Mouse (Mus musculus): Measurements from ENCODE around the gene Gigyf1.

The Gigyf1 gene

DNA sequence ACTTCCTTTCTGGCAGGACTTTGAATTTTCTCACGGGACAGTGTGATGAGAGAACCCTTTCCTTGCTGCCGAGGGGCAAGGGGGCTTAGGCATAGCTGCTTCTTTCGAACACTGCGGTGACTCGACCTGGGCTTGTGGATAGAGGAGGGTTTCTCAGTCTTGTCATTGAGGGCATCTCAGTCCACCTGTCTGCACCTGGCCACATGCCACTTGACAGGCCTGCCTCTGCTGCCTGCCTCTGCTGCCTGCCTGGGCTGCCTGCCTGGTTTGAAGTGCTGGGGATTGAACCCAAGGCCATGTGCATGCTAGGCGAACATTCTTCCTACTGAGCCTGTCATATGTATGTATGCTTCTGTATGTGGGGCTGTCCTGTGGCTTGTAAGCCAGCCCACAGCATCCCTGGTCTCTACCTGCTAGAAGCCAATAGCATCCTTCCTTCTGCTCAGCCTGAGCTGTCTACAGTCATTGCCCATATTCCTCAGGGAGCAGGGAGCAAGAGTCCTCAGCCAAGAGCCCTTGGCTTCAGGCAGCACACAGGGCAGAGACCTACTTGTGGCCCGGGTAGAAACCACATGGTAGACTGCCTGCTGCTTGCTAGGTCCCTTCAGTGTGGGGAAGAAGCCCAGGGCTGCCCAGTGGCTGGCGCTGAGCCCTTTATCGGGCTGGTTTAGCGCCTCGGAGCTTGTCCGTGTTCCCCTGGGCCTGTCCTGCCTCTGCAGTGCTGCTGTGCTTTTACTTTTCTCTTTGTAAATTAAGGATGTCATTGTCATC, 4.2 kb upstream of the Gigyf1 start:
- no peak for DNase-seq (ENCODE audit: low spot score)

DNA sequence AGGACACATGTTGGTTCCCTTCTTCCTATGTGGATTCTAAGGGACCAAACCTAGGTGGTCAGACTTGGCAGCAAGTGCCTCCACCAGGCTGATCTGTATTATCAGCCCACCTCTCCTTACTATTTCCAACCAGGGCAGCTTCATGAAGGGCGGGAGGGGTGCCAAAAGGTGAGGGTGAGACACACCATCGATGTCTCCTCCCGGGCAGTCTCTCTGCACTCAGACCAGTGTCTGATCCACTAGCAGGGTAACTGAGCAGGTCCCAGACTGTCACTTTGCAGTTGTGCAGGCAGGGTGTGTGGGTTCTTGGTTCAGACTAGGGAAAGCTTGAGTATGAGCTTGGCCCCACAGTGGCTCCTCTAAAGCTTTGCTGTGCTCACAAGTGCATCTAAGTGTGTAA, 3.5 kb upstream of the Gigyf1 start:
- DNase-seq (ENCODE audit: low spot score), result no peak

DNA sequence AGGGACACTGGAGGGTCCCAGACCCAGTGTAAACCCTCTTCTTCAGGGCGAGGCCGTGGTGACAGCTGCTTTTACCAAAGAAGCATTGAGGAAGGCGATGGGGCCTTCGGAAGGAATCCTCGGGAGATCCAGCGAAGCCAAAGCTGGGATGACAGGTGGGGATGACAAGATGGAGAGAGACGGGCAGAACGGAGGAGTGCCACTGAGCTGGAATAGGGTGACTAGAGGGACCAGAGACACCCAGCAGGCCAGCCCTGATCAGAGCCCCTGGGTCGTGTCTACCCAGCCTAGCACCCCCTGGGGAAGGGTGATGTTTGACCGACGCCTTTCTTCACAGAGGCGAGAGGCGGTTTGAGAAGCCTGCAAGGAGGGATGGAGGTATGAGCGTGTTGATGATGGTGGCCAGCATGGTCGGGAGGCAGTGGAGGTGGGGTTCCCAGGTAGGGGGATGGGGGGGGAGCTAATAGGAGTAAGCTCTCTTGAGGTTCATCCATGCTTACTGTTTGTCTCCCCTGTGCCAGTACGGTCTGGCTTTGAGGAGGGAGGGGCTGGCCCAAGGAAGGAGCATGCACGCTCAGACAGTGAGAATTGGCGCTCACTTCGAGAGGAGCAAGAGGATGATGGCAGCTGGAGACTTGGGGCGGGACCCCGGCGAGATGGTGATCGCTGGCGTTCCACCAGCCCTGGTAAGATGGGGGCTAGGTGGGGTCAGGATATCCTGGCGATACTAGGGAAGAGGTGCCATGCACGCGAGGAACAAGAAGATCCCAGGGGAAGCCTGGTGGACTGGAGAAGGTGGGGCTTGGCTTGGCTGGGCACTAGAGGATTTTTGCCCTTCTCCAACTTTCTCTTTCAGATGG, 1.6 kb downstream of the Gigyf1 start:
- no peak for DNase-seq (ENCODE audit: low spot score)

DNA sequence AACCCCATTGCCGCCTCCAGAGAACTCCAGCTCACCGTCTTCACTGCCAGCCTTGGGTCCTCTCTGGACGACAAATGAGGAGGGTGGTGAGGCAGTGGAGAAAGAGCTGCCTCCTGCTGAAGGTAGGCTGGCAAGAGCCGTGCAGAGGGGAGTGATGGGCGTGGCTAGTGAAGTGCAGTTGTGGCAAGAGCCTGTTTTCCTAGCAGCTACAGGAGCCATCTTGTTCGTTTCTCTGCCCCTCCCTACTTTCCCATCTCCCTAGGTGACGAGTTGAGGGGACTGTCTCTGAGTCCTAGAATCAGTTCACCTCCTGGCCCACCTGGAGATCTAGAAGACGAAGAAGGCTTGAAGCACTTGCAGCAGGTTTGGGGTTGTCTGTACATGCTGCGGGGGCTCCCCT, 3.5 kb downstream of the Gigyf1 start:
- DNase-seq (ENCODE audit: low spot score), result no peak

DNA sequence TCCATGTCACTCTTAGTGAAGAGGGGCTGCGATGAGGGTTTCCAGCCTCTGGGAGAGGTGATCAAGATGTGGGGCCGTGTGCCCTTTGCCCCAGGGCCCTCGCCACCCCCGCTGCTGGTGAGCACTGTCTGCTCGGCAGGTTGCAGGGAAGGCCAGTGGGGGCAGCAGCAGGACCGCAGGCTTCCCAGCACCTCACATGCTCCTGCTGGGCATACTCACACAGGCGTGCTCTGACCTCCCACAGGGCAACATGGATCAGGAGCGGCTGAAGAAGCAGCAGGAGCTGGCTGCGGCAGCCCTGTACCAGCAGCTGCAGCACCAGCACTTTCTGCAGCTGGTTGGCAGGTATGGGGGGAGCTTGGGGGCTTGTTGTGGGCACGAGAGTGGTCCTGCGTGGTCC, 4.4 kb downstream of the Gigyf1 start:
- DNase-seq (ENCODE audit: low spot score), result no peak

DNA sequence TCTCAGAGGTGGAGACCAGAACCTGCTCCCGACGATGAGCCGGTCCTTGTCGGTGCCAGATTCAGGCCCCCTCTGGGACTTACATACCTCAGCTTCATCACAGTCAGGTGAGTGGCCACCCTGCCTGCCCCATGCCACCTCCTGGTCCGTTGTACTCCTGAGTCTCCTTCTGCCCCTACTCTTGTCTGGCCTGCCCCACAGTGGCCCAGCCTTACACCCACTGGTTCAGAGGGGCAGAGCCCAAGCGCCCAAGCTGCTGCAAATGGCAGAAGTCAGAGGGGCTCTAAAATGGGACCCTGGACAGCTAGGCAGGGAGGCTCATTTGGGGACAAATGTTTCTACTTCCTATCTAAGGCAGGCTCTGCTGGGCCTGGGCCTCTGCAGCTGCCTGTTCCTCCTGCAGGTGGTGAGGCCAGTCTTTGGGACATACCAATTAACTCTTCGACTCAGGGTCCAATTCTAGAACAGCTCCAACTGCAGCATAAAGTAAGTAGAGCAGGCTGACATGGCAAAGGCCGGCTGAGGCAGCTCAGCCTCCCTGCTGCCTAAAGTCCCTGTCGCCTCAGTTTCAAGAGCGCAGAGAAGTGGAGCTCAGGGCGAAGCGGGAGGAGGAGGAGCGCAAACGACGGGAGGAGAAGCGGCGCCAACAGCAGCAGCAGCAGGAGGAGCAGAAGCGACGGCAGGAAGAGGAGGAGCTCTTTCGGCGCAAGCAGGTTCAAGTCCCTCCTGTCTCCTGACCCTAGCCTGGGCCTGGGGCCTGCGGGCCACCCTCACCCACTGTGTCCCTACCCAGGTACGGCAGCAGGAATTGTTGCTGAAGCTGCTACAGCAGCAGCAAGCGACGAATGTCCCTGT, 5.3 kb downstream of the Gigyf1 start:
- DNase-seq (ENCODE audit: low spot score), result no peak

DNA sequence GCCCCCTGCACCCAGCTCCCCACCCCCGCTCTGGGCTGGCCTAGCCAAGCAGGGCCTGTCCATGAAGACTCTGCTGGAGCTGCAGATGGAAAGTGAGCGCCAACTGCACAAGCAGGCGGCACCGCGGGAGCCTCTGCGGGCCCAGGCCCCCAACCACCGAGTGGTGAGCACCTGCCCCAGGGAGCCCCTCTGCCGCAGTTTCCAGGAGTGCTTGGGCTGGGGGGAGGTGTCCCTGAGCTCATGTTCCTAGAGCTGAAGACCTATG, 5.8 kb downstream of the Gigyf1 start:
- no peak for DNase-seq (ENCODE audit: low spot score)

DNA sequence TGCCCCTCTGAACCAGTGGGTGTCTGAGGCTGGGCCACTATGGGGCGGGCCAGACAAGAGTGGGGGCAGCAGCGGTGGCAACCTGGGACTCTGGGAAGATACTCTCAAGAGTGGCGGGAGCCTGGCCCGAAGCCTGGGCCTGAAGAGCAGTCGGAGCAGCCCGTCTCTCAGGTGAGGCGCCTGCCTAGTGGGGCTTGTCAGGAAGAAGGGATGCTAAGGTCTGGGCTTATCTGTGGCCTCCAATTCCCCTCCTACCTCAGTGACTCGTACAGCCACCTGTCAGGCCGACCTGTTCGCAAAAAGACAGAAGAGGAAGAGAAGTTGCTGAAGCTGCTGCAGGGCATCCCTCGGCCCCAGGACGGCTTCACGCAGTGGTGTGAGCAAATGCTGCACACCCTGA, 6.3 kb downstream of the Gigyf1 start:
- no peak for DNase-seq (ENCODE audit: low spot score)

DNA sequence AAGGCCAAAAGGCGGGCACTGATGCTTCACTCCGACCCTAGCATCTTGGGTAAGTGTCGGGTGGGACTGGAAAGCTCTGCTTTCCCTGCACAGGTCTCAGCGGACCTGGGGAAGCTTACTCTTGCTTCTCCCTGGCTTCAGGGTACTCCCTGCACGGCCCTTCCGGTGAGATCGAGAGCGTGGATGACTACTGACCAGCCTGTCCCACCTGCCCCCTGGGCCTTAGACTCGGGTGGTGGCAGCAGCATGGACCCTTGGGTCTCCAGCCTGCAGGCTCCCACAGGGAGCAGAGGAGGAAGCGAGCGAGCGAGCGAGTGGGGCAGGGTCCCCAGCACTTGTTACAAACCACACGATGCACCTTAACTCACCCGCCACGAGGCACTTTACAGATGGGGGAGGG, 7.2 kb downstream of the Gigyf1 start:
- DNase-seq (ENCODE audit: low spot score), result no peak

DNA sequence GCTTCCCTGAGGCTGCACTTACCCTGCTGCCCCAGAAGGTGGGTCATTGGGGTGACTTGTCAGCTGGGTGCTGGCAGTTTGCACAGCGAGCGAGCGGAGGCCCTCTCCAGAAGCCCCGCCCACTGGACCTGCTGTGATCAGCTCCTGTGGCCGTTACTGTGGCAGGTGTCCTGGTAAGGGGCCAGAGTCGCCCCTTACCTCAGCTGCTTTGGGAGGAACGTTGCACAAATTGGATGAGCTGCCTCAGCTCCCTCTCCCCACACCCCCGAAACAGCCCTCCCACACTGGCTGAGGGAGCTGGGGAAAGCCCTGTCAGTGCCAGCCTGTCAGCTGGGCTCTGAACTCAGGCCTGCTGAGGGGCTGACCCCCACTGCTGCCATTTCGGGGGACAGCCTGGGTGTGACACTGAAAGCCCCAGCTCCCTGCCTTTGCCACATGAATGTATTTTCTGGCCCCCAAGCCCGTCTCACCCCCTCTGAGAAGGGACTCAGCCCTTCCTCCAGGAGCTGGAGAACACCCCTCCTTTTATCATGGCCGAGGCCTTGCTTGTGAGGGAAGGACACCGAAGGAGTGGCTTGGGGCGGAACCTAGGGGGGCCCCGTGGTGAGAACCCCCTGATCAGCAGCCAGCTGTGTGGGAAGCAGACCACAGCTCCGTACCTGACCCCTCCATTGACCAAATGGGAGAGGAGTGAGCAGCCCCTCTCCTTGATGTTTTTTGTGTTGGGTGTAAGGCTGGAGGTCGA, 8.0 kb downstream of the Gigyf1 start:
- peak; percentile 50 for DNase-seq (ENCODE audit: low spot score)

DNA sequence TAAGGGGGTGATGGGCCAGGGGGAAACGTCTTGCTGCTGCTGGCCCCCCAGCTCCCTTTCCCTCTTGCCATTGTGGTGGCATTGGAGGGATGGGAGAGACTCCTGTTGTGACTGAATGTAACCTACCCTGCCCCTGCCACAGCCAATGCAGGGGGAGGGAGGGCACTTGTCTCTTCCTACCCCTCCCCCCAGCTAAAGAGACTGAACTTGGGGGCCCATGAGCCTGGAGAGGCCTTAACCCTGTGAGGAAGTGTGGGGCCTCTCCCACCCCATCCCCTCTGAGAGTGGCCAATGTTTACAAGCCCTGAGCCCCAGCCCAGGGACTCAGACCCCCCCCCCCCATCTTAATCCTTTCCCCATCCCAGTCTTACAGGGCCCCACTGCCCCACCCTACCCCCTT, 9.1 kb downstream of the Gigyf1 start:
- no peak for DNase-seq (ENCODE audit: low spot score)

DNA sequence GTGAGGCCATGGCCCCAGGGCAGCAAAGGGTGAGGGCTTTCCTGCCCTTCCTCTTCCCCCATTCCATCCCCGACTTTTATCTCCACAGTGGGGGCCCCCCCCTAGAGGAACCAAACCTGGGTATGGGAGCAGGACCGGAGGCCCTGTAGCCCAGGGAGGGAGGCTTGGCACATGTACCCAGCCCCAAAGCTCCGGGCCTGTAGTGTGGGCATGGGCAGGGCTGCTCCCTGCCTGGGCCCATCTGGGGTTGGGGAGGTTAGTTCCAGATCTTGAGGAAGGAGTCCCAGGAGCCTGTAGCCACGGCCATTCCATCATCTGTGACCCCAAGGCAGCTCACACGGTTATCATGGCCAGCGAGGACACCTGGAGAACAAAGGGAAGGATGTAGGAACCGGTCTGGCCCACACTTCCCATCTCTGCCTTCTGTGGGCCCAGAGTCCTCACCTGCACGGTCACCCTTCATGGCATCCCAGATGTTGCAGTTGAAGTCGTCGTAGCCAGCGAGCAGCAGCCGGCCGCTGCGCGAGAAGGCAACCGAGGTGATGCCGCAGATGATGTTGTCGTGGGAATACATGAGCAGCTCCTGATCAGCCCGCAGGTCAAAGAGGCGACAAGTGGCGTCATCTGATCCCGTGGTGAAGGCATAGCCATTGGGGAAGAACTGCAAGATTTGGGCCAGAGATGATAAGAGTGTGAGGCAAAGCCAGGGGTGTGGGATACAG, 10.1 kb downstream of the Gigyf1 start:
- DNase-seq (ENCODE audit: low spot score), result no peak

DNA sequence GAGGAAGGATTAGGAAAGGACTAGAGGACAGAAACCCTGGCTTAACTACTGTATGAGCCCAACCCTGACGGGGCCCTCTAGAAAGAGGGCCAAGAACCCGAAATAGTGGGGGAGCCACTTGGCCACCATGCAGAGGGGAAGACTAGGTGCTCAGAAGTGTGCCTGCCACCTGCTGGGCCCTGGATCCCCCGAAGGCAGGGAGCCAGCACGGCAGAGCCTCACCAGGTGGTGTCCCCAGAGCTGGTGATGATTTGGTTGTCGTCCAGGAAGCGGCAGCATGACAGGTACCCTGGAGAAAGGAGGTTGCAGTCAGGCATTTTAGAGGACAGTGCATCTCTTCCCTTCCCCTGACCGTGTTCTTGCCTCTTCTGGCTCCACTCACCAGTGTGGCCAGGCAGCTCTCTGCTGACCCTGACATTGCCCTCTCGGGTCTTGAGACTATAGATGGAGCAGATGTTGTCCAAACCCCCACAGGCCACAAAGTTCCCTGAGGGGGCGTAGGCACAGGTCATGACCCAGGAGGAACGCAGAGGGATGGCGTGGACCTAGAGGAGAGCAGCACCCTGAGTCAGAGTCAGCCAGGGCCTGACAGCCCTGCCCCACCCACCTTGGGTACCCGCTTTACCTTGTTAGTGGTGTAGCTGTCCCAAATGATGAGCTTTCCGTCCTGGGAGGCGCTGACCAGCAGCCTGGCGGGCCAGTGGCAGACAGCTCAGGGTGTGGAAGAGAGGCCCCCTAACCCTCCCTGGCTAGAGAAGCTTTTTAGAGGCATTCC, 11.1 kb downstream of the Gigyf1 start:
- DNase-seq (ENCODE audit: low spot score), result no peak

DNA sequence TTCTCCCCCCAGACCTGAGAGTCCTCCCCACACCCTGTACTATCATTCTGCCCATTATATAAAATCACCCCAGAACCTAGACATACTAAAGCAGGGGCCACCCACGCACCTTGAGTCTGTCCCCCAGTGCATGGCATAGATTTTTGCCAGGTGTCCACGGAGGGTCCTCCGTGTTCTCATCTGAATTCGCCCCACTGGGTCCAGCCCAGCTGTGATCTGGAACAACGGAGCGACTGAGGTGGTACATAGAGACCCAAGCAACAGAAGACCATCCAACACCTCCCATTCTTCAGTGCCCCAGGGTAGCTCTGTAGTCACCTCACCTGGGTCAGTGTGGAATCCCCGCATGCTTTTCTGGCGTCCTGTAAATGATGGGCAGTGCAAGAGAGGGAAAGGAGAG, 11.7 kb downstream of the Gigyf1 start:
- DNase-seq (ENCODE audit: low spot score), result no peak

DNA sequence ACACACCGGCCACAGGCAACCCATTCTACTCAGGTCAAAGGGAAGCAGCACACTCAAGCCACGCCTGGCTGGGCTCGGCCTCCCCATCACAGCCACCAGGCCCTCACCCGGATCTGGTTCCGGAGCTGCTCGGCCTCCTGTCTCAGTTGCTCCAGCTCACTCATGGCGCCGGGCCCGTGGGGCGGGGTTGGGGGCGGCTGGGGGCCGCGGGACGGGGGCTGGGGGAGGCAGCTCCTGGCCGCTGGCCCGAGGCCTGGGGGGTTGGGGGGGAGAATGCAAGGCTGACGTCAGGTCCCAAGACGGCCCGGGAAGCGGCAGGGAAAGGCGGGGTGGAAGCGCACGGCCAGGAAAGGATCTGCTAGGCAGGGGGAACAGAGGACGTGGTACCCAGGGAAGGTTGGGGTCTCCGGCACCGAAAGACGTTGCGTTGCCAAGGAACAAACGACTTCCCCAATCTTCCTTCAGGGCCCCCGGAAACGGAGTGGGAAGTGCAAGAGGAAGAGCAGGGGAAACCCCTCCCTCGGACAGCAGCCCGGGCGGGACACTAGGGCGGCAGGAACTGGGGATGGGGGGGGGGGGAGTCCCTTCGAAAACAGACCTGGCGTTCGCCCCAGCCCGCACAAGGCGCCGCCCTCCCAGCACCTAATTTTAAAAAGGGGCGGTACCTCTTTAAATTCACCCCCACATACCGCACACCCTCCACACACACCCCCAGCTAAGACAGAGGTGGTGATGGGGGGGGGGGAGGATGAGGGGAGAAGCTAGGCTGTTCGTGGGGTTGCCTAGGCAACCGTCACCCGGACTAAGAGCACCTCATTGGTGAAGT, 12.5 kb downstream of the Gigyf1 start:
- DNase-seq (ENCODE audit: low spot score), result peak; percentile 89

DNA sequence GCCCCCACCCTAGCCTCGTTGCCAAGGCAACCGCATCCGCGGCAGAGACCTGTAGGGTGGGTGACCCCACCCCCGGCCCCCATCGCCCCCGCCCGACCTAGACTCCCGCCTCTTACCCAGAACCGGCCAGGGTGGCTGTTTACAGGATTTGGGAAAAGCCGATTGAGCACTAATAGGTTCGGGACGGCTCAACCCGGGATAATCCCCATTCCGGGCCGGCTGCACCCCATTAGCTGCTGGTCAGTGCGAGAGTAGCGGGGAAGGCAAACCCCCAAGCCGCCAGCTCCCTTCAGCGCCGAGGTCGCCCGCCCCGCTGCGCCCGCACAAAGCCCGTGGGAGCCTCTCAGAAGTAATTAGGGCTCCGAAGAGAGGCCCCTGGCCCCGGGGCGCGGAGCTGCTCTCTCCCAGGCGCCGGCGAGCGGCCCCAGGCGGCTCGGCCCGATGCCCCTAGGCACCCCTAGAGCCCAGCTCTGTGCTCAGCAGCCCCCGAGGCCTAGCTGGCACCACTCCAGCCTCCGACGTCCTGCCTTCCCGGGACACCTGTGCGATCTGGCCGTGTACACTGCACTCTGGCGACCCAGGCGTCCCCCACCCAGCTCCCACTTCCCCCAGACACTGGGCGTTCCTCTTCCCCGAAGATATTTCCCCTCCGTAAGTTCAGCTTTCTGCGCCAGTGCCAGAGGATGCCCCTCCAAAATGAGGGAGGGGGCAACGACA, 13.2 kb downstream of the Gigyf1 start:
- DNase-seq (ENCODE audit: low spot score), result no peak

DNA sequence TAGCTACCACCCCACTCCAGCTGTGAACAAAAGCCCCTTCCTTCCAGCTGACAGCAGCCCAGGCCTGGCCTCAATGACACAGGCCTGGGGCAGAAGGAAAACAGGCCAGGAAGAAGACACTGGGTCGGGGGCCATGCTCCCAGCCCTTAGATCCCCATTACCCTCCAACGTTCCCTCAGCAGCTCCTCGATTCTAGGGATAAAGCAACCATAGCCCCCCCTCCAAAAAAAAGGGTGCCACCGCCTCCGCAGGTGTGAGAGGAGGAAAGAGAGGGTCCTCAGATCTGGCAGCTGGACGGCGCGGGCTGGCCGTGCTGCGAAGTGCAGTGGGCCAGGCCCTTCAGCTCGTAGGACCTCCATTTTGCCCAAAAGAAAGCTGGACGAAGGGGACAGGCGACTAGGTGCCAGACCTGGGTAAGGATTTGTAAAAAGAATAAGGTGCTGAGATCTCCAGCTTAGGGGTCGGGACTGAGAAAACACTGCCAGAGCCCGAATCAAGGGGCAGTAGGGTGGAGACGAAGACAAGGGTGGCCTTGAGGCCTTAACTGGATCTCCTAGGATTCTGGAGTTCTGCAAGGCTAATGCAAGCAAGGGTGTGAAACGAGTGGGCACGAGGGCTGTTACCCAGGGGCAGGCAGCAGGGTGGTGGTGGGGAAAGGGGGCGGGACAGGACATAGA, 13.9 kb downstream of the Gigyf1 start:
- DNase-seq (ENCODE audit: low spot score), result no peak

DNA sequence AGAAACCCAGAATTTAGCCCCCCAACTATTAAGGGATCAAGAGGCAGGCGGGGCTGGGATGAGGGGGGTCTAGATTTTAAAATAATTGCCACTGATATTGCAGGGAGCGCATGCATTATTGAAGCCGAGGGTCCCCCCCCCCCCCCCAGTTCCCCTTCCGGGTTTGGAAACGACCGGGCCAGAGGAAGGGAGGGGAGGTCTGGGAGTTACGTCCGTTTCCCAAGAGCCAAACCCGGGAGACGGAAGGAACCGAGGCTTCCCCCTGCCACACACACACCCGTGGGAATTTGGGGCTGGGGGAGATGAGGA, 14.4 kb downstream of the Gigyf1 start:
- DNase-seq (ENCODE audit: low spot score), result no peak
